Mouse (Mus musculus): ENCODE data around the gene Adcy9. TPM values are rescaled to one million over a fixed set of nuclear protein-coding genes. Genes with fewer than 3 reads are reported as not detected.
"Not testable (repeated sequence)": the region's sequence is repeated elsewhere in the genome, so short reads cannot be mapped to it uniquely, and the experiment has no call there.

Gene Adcy9
- total RNA-seq, 1 experiment from 2014 or later, result 85.6 TPM

- DNase-seq, result no peak
Measured at GRCm38 (mm10) chr16:4382406-4382805, 37.9 kb downstream of the Adcy9 start.

GRCm38 (mm10) chr16:4381487-4381886 lies 38.8 kb downstream of the Adcy9 start:
- no peak for DNase-seq

DNA sequence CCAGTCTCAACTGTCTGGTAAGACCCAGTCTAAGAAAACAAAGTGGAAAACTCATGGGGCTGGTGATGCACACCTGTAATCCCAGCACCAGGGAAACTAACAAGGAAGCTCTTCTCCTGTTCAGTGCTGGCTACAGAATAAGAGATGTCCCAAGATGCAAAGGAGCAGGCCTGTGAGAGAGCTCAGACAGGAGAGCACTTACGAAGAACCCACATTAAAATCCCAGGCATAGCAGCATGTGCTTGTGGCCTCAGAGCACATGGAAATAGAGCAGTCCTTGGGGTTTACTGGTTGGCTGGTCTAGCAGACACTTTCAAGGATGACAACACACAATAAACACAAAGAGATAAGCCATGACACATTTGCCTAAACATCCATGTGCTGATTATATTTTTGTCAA lies 41.5 kb downstream of the Adcy9 start:
- DNase-seq, result no peak

- peak; percentile 27 for DNase-seq
Measured at GRCm38 (mm10) chr16:4377556-4377955, 42.7 kb downstream of the Adcy9 start.

DNA sequence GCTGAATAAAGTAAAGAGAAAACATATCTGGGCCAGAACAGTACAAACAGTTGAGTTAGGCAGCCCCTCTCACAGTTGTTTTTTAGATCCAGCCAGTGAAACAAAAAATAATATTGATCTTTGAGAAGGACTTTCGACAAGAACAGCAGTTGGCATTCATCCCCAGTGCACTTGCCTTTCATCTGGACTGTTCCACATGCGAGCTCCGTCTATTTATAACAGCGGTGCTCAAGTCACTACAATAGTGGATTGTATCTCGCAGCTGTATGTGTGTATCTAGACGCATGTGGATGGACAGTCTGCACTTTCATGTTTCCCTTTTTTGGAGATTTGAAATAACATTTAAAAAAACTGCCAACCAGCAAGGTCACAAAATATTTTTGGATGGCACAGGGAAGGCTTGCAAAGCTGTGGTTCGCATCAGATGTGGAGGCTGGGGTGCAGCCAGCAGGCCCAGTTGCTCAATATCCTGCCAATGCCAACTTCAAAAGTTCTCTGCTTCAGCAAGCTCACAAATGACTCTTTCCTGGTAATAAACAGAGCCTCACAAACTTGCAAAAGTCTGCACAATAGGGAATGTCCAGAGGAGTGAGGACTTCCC lies 45.4 kb downstream of the Adcy9 start:
- DNase-seq, result peak; percentile 70

- DNase-seq, result no peak
Measured at GRCm38 (mm10) chr16:4374270-4374669, 46.0 kb downstream of the Adcy9 start.

DNA sequence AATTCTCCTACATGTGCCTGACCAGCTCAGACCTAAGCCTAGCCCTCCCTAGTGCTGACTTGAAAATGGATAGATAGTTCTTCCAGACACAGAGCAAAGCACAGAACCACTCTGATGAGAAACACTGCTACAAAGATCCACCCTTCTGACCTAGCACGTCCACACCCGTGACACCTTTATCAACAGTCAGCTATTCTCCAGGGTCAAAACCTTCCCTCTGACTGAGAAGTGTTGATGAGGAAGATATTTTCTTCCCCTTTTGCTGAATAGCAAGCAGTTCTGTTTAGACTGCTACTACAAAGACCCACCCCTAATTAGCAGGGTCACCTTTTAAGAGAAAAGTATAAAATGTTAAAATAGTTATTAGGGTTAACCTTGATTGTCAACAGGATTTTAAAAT lies 49.3 kb downstream of the Adcy9 start:
- DNase-seq, result no peak

DNA sequence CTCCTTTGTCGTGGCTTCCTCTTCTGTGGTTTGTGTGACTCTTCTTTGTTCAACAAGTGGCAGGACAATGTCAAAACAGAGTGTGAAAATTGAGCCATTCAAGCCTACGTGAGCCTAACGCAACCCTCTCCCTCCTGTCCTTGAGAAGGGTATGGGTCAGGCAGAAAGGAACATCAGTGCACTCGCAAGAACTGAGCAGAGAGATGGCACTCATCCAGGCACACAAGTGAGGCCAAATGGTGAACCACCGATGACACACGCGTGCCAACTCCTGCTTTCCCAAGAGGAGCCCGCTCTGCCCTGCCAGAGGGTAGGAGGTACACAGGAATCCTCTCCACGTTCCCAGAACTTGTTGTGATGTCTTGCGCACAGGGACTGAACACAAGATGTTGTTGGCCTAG lies 50.2 kb downstream of the Adcy9 start:
- peak; percentile 87 for DNase-seq

DNA sequence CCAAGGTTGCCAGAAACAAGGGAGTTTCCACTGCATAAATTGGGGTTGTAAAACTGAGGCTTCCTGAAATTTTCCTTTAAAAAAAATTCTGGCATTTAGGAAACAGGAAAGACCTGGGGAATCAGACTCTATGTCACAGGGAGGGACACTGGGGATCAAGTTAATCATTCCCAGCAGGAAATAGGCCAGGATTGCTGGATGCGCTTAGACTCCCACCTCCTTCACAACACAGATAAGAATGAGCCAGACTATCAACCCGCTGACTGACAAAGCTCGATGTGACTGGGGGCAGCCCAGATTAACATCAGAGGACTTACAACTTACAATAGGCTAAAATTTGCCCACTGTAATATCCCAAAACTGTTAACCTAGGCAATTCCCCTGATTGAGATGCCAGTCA lies 52.4 kb downstream of the Adcy9 start:
- no peak for DNase-seq

DNA sequence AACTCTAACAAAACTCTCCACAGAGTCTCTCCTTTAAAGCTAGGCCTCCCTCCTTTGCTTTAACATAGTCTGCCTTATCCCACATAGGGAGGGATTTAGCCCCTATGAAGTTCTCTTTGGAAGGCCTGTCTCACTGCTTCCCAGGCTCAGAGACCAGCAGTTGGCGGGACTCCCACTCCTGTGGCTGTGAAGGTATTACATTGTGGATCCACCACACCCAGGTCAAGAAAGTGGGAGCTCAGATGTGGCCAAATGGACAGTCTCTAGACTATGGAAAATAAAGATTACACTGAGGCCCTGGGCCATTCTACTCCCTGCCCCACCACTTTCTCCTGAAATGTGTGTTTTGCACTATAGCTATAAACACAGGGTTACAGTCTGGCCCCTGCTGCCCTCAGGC lies 53.0 kb downstream of the Adcy9 start:
- DNase-seq, result no peak

- no peak for DNase-seq
Measured at GRCm38 (mm10) chr16:4366671-4367070, 53.6 kb downstream of the Adcy9 start.

DNA sequence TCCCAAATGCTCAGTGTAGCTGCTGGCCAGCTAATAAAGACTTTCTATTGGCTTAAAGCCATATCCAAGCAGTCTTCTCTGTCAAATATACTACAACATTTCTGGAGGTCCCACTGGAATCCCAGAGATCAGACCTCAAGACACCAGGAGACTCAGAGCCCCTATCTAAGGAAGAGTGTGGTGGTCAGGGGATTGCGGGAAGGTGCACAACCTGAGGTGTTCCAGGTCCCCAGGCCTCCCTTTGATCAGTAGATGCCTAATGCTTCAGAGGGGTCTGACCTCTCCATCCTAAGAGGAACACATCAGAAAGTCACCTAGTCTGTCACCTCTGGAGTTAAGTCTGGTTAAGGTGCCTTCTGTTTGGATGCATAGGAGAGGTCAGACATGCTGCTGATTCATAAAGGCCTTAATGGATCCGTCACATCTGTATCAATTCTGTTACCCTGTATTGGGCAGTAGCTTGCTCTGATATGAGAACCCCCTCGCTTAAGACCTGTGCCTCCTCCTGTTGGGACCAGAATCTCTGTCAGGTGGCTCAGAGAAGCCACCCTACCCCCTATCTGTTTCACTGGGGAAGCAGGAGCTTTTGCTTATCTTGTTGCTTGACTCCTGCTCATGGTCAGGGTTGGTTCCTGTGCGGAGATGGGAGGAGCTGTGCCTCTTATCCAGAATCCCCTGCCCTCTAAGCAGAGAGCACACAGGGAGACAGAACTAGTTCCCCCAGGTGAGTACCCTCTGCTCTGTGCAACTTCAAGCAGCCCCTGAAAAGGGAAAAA lies 56.8 kb downstream of the Adcy9 start:
- no peak for DNase-seq

DNA sequence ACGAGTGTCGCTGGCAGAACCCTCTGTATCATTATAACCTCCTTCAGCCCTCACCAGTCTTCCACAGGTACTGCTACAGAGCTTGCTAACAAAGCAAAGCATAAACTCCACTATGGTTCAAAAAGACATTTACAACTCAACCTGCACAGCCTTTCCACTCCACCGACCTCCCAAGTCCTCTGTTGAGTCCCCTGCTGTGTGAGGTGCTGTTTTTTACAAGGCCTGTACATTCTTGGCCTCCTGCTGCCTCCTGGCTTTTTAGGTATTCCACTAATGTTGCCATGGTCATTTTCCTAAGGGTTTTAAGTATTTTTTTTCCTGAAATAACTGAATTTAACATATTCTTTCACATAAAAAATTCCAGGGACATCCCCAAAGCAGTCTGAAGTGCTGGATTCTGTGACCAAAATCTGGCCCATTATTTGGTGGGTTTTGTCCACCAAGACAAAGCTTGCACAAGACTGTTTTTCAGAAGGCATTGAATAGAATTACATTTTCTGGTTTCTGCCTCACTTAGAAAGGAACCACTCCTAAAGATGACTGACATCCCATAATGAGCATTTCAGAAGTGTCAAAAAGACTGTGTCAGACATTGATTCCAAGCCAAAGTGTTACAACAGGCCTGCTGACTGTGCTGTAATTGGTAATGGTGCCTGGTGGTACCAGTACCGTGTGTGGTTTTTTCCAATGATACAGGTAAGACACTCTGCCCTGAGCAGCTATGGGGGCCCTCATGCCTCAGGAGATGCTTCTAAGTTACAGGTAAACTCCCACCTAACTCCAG lies 64.8 kb downstream of the Adcy9 start:
- DNase-seq, result no peak

GRCm38 (mm10) chr16:4342579-4342978 lies 77.7 kb downstream of the Adcy9 start:
- DNase-seq, result no peak

DNA sequence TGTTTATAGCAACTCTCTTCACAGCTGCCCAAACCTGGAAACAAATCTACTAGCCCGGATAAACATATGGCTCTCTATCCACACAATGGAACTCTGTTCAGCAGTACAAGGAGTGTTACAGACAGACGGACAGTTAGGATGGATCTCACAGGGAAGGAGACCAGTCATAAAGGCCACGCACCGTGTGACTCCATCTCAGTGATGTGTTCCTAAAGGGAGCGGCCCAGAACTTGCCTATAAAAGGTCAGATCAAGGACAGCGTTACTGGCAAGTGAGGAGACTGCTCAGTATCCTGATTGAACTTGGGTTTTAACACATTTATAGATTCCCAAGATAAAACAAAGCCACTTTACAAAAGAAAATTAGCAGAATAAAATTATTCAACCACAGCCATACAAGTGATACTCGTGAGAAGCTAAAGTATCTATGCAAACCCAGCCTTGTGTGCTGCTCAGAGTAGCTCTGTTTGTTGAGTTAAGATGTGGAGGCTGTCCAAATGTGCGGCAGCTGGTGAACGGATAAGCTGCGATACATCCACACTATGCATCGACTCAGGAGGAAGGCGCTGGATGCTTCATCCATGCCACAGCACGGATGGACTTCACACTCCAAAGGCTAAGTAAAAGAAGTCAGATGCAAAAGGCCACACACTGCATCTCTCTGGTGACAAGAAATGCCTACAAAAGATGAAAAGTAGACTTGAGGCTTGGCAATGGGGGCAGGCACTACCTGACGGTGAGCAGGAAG lies 78.8 kb downstream of the Adcy9 start:
- DNase-seq, result no peak

DNA sequence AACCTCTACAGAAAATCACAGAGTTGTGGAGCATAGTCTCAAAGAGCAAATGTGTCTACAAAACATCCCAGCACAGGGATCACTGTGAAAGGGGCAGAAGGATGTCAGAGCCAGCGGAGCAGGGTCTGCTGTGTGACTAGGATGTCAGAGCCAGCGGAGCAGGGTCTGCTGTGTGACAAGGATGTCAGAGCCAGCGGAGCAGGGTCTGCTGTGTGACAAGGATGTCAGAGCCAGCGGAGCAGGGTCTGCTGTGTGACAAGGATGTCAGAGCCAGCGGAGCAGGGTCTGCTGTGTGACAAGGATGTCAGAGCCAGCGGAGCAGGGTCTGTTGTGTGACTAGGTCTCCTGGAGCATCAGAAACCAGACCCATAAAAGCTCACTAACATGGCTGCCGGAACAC lies 81.1 kb downstream of the Adcy9 start:
- not testable (repeated sequence) for DNase-seq

GRCm38 (mm10) chr16:4337269-4337668 lies 83.0 kb downstream of the Adcy9 start:
- DNase-seq, result no peak

GRCm38 (mm10) chr16:4333788-4334187 lies 86.5 kb downstream of the Adcy9 start:
- DNase-seq, result no peak

DNA sequence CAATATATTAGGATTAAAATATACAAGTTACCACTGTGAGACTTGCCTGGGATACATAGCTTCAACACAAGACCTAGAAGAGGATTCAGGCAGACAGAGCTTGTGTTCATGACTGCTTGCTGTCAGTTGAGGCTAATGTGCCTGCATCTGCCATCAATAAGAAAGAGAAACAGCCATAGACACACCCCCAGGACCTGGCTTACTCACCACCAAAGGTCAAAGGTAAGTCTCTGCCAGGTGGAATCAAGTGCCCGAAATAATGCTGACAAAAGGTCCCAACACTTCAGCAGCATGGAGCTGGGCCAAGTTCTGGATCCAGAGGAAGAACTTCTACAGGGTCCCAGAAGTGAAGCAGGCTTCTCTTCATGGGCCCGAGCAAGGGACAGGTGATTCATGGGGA lies 86.9 kb downstream of the Adcy9 start:
- DNase-seq, result no peak

DNA sequence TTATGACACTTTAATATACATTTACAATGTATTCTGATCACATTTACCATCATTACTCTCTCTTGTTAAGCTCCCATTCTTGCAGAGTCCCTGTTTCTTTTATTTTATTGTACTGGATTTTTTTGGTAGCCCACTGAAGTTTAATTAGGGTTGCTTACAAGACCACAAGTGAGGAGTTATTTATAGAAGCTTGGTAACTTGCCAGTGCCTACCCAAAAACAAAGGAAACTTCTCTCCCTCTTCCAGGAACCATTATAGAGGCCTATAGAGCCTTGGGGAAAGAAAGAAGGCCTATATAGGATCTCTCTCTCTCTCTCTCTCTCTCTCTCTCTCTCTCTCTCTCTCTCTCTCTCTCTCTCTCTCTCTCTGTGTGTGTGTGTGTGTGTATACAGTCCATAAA lies 93.2 kb downstream of the Adcy9 start:
- no peak for DNase-seq

GRCm38 (mm10) chr16:4325801-4326200 lies 94.5 kb downstream of the Adcy9 start:
- DNase-seq, result no peak

- DNase-seq, result no peak
Measured at GRCm38 (mm10) chr16:4324967-4325366, 95.3 kb downstream of the Adcy9 start.

- no peak for DNase-seq
Measured at GRCm38 (mm10) chr16:4320856-4321255, 99.4 kb downstream of the Adcy9 start.
